Mouse (Mus musculus) layer of hippocampus, postnatal 36 days (tissue): ENCODE measurements around the gene Itgb8. TPM values are rescaled to one million over a fixed set of nuclear protein-coding genes. Genes with fewer than 3 reads are reported as not detected.

Experiments used
- DNase-seq, 2 experiments: peaks; one replicate each; pipeline ENCODE4 v3.0.0; 2022
- total RNA-seq, 2 experiments: library from RNA; stranded (reverse); gene quantifications; 2 replicates each; pipeline ENCODE4 v1.2.3; 2021

Gene Itgb8
- total RNA-seq, 2 experiments from 2014 or later = 32.2 to 33.5 TPM

- no peak for DNase-seq
Observed at GRCm38 (mm10) chr12:119207464-119207801, 31.2 kb downstream of the Itgb8 start.

- peak; percentile 37 to 42 for DNase-seq
Observed at GRCm38 (mm10) chr12:119206711-119207463, 31.7 kb downstream of the Itgb8 start.

GRCm38 (mm10) chr12:119204411-119204810, 34.2 kb downstream of the Itgb8 start:
- DNase-seq = no peak

- DNase-seq = no peak
Observed at GRCm38 (mm10) chr12:119202766-119203165, 35.8 kb downstream of the Itgb8 start.

GRCm38 (mm10) chr12:119195145-119195544, 43.5 kb downstream of the Itgb8 start:
- DNase-seq = no peak

- DNase-seq = no peak
Observed at GRCm38 (mm10) chr12:119189814-119190213, 48.8 kb downstream of the Itgb8 start.

- DNase-seq = no peak
Observed at GRCm38 (mm10) chr12:119185441-119185840, 53.2 kb downstream of the Itgb8 start.

- DNase-seq = no peak
Observed at GRCm38 (mm10) chr12:119182215-119182924, 56.2 kb downstream of the Itgb8 start.

GRCm38 (mm10) chr12:119176017-119176416, 62.6 kb downstream of the Itgb8 start:
- no peak for DNase-seq

GRCm38 (mm10) chr12:119169828-119170539, 68.6 kb downstream of the Itgb8 start:
- DNase-seq = no peak

GRCm38 (mm10) chr12:119169143-119169542, 69.5 kb downstream of the Itgb8 start:
- no peak for DNase-seq

GRCm38 (mm10) chr12:119165115-119165514, 73.5 kb downstream of the Itgb8 start:
- DNase-seq = no peak

- no peak for DNase-seq
Observed at GRCm38 (mm10) chr12:119164672-119165071, 73.9 kb downstream of the Itgb8 start.

GRCm38 (mm10) chr12:119164176-119164575, 74.4 kb downstream of the Itgb8 start:
- DNase-seq = peak in 1 of 2 experiments; percentile 8

GRCm38 (mm10) chr12:119160786-119161185, 77.8 kb downstream of the Itgb8 start:
- no peak for DNase-seq

- DNase-seq = no peak
Observed at GRCm38 (mm10) chr12:119159254-119159933, 79.2 kb downstream of the Itgb8 start.

GRCm38 (mm10) chr12:119157686-119158085, 80.9 kb downstream of the Itgb8 start:
- no peak for DNase-seq

GRCm38 (mm10) chr12:119157068-119157467, 81.5 kb downstream of the Itgb8 start:
- no peak for DNase-seq

- no peak for DNase-seq
Observed at GRCm38 (mm10) chr12:119155566-119155965, 83.0 kb downstream of the Itgb8 start.

GRCm38 (mm10) chr12:119150956-119151355, 87.6 kb downstream of the Itgb8 start:
- DNase-seq = no peak

GRCm38 (mm10) chr12:119147753-119148152, 90.8 kb downstream of the Itgb8 start:
- no peak for DNase-seq

- no peak for DNase-seq
Observed at GRCm38 (mm10) chr12:119146031-119146430, 92.6 kb downstream of the Itgb8 start.

GRCm38 (mm10) chr12:119137946-119138345, 100.7 kb downstream of the Itgb8 start:
- DNase-seq = no peak
